Mouse (Mus musculus): ENCODE data around the gene Ric8a. TPM values are rescaled to one million over a fixed set of nuclear protein-coding genes. Genes with fewer than 3 reads are reported as not detected.
"Not testable (repeated sequence)": the region's sequence is repeated elsewhere in the genome, so short reads cannot be mapped to it uniquely, and the experiment has no call there.

Gene Ric8a
- polyA plus RNA-seq, 1 experiment from 2014 or later, result 74.8 TPM

DNA sequence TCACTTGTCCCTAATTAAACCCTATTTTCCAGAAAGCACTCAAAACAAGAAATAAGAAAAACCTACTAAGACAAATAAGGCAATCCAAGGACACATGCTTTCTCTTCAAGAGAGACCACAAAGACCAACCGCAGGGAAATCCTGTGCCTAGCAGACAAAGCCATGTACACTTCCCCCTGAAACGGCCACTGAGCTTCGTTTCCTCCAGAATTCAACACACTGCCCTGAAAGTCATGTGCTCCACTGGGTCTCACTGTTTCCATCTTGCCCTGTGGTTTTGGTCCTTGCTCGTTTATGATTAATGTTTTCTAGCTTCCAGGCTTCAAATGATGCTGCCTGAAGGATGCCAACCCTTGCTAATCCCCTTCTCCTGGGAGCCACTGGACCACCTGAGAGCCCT, 17.5 kb downstream of the Ric8a start:
- no peak overlapping the region for H3K9ac ChIP-seq (ENCODE audit: low read depth, low read length)

GRCm38 (mm10) chr7:140877364-140877763, 20.6 kb downstream of the Ric8a start:
- H3K9ac ChIP-seq (ENCODE audit: low read depth, low read length), result no peak overlapping the region
- no peak overlapping the region for H3K4me2 ChIP-seq (replicated peaks; ENCODE audit: low read depth, low read length)
- ATAC-seq (ENCODE audit: low FRiP score) (no peak), DNase-seq (ENCODE audit: low spot score) (no peak)
- no peak overlapping the region for H3K4me3 ChIP-seq (ENCODE audit: low read depth, low read length)
- H3K27ac ChIP-seq (ENCODE audit: low read depth, low read length), result no peak overlapping the region
- no peaks in the 10 kb centered on the region for H3K36me3 ChIP-seq (ENCODE audit: control insufficient read depth, insufficient read depth, low read length)
- 86% methylated on average over 6 of the region's 6 CpGs for WGBS
- H3K4me1 ChIP-seq (replicated peaks; ENCODE audit: control insufficient read depth, insufficient read depth, low read length), result no peaks in the 10 kb centered on the region
- H3K9me3 ChIP-seq (ENCODE audit: control insufficient read depth, low read length), result no peaks in the 10 kb centered on the region
- no peaks in the 10 kb centered on the region for H3K27me3 ChIP-seq (ENCODE audit: control insufficient read depth, insufficient read depth, low read length)

More for the DNA sequence above, 17.5 kb downstream of the Ric8a start:
- Histone ChIP-seq H3K4me2 (replicated peaks; ENCODE audit: low read depth, low read length) (no peak overlapping the region), H3K27ac (ENCODE audit: low read depth, low read length) (no peak overlapping the region), H3K9me3 (ENCODE audit: control insufficient read depth, low read length) (no peaks in the 10 kb centered on the region), H3K4me3 (ENCODE audit: low read depth, low read length) (no peak overlapping the region), H3K36me3 (ENCODE audit: control insufficient read depth, insufficient read depth, low read length) (no peaks in the 10 kb centered on the region), H3K27me3 (ENCODE audit: control insufficient read depth, insufficient read depth, low read length) (no peaks in the 10 kb centered on the region), H3K4me1 (replicated peaks; ENCODE audit: control insufficient read depth, insufficient read depth, low read length) (no peaks in the 10 kb centered on the region)
- no peak for ATAC-seq (ENCODE audit: low FRiP score)
- WGBS, result 86% methylated on average over 4 of the region's 4 CpGs
- DNase-seq (ENCODE audit: low spot score), result no peak

- ATAC-seq (ENCODE audit: low FRiP score), result no peak
- Histone ChIP-seq H3K4me2 (replicated peaks; ENCODE audit: low read depth, low read length) (no peak overlapping the region), H3K9me3 (ENCODE audit: control insufficient read depth, low read length) (no peaks in the 10 kb centered on the region), H3K36me3 (ENCODE audit: control insufficient read depth, insufficient read depth, low read length) (no peaks in the 10 kb centered on the region), H3K27ac (ENCODE audit: low read depth, low read length) (no peak overlapping the region), H3K27me3 (ENCODE audit: control insufficient read depth, insufficient read depth, low read length) (no peaks in the 10 kb centered on the region), H3K9ac (ENCODE audit: low read depth, low read length) (no peak overlapping the region), H3K4me1 (replicated peaks; ENCODE audit: control insufficient read depth, insufficient read depth, low read length) (0 out of 2 replicates have a peak, but pooled peaks cover 2% of the 10 kb centered on the region), H3K4me3 (ENCODE audit: low read depth, low read length) (no peak overlapping the region)
- 92% methylated on average over 7 of the region's 7 CpGs for WGBS
- DNase-seq (ENCODE audit: low spot score), result no peak
Measured at GRCm38 (mm10) chr7:140879355-140879754, 22.6 kb downstream of the Ric8a start.

DNA sequence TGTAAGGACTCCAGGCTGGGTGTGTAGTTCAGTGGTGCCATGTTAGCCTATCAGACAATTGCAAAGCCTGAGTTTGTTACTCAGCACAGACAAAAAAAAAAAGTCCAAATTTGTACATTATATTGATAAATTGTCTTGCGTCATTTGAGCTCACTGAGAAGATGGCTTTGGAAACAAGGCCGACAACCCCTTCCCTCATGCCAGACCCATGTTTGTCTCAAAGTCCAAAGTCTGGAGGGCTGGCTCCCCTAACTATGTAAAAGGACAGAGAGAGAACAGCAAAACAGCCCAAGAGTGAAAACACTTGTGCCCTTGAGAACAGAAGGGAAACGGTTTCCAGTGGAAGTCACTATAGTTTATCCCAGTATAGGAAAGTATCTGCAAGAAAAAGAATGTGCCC, 23.7 kb downstream of the Ric8a start:
- Histone ChIP-seq H3K9ac (ENCODE audit: low read depth, low read length) (no peak overlapping the region), H3K36me3 (ENCODE audit: control insufficient read depth, insufficient read depth, low read length) (no peaks in the 10 kb centered on the region), H3K4me2 (replicated peaks; ENCODE audit: low read depth, low read length) (no peak overlapping the region), H3K27ac (ENCODE audit: low read depth, low read length) (no peak overlapping the region), H3K9me3 (ENCODE audit: control insufficient read depth, low read length) (no peaks in the 10 kb centered on the region), H3K4me1 (replicated peaks; ENCODE audit: control insufficient read depth, insufficient read depth, low read length) (0 out of 2 replicates have a peak, but pooled peaks cover 2% of the 10 kb centered on the region), H3K27me3 (ENCODE audit: control insufficient read depth, insufficient read depth, low read length) (no peaks in the 10 kb centered on the region), H3K4me3 (ENCODE audit: low read depth, low read length) (no peak overlapping the region)
- no peak for DNase-seq (ENCODE audit: low spot score)
- 86% methylated on average over 3 of the region's 3 CpGs for WGBS
- ATAC-seq (ENCODE audit: low FRiP score), result no peak

- no peak overlapping the region for H3K27ac ChIP-seq (ENCODE audit: low read depth, low read length)
Measured at GRCm38 (mm10) chr7:140880865-140881515, 24.2 kb downstream of the Ric8a start.

GRCm38 (mm10) chr7:140881696-140882468, 25.1 kb downstream of the Ric8a start, which contains the start of the genes Psmd13 and Sirt3:
Psmd13 (plus strand) TSS chr7:140881968.
Sirt3 (minus strand) TSS chr7:140882309.
- 0 out of 2 replicates have a peak, but pooled peaks cover 2% of the 10 kb centered on the region for H3K4me1 ChIP-seq (replicated peaks; ENCODE audit: control insufficient read depth, insufficient read depth, low read length)
- H3K4me3 ChIP-seq (ENCODE audit: low read depth, low read length), result peak within 1 kb of the TSS; percentile 93
- H3K27me3 ChIP-seq (ENCODE audit: control insufficient read depth, insufficient read depth, low read length), result no peaks in the 10 kb centered on the region
- H3K4me2 ChIP-seq (replicated peaks; ENCODE audit: low read depth, low read length), result peak within 1 kb of the TSS; percentile 88
- no peaks in the 10 kb centered on the region for H3K36me3 ChIP-seq (ENCODE audit: control insufficient read depth, insufficient read depth, low read length)
- no peaks in the 10 kb centered on the region for H3K9me3 ChIP-seq (ENCODE audit: control insufficient read depth, low read length)
- H3K9ac ChIP-seq (ENCODE audit: low read depth, low read length), result peak within 1 kb of the TSS; percentile 81
- peak; percentile 96 for ATAC-seq (ENCODE audit: low FRiP score)
- WGBS, result under 1% methylated on average over 58 of the region's 59 CpGs
- peak; percentile 98 for DNase-seq (ENCODE audit: low spot score)
- H3K27ac ChIP-seq (ENCODE audit: low read depth, low read length), result peak within 1 kb of the TSS; percentile 66

More at GRCm38 (mm10) chr7:140880865-140881515, 24.2 kb downstream of the Ric8a start:
- no peaks in the 10 kb centered on the region for H3K36me3 ChIP-seq (ENCODE audit: control insufficient read depth, insufficient read depth, low read length)
- DNase-seq (ENCODE audit: low spot score) (peak; percentile 6), ATAC-seq (ENCODE audit: low FRiP score) (no peak)
- H3K27me3 ChIP-seq (ENCODE audit: control insufficient read depth, insufficient read depth, low read length), result no peaks in the 10 kb centered on the region
- peak overlapping the region; percentile 88 for H3K4me2 ChIP-seq (replicated peaks; ENCODE audit: low read depth, low read length)
- H3K9ac ChIP-seq (ENCODE audit: low read depth, low read length), result peak overlapping the region; percentile 81
- H3K4me3 ChIP-seq (ENCODE audit: low read depth, low read length), result peak overlapping the region; percentile 93
- WGBS, result 33% methylated on average over 8 of the region's 8 CpGs
- H3K9me3 ChIP-seq (ENCODE audit: control insufficient read depth, low read length), result no peaks in the 10 kb centered on the region
- H3K4me1 ChIP-seq (replicated peaks; ENCODE audit: control insufficient read depth, insufficient read depth, low read length), result 0 out of 2 replicates have a peak, but pooled peaks cover 2% of the 10 kb centered on the region

- Histone ChIP-seq H3K36me3 (ENCODE audit: control insufficient read depth, insufficient read depth, low read length) (no peaks in the 10 kb centered on the region), H3K27me3 (ENCODE audit: control insufficient read depth, insufficient read depth, low read length) (no peaks in the 10 kb centered on the region), H3K9me3 (ENCODE audit: control insufficient read depth, low read length) (no peaks in the 10 kb centered on the region), H3K9ac (ENCODE audit: low read depth, low read length) (peak overlapping the region; percentile 81), H3K4me2 (replicated peaks; ENCODE audit: low read depth, low read length) (peak overlapping the region; percentile 88), H3K4me3 (ENCODE audit: low read depth, low read length) (peak overlapping the region; percentile 93), H3K4me1 (replicated peaks; ENCODE audit: control insufficient read depth, insufficient read depth, low read length) (0 out of 2 replicates have a peak, but pooled peaks cover 2% of the 10 kb centered on the region), H3K27ac (ENCODE audit: low read depth, low read length) (peak overlapping the region; percentile 49)
- peak; percentile 75 for ATAC-seq (ENCODE audit: low FRiP score)
- DNase-seq (ENCODE audit: low spot score), result no peak
- WGBS, result 0% methylated on average over 12 of the region's 12 CpGs
Measured at GRCm38 (mm10) chr7:140882469-140882803, 25.7 kb downstream of the Ric8a start.

- not testable (repeated sequence) for H3K4me1 ChIP-seq (replicated peaks; ENCODE audit: control insufficient read depth, insufficient read depth, low read length); ATAC-seq (ENCODE audit: low FRiP score); H3K36me3 ChIP-seq (ENCODE audit: control insufficient read depth, insufficient read depth, low read length); H3K9ac ChIP-seq (ENCODE audit: low read depth, low read length); H3K4me2 ChIP-seq (replicated peaks; ENCODE audit: low read depth, low read length); H3K27ac ChIP-seq (ENCODE audit: low read depth, low read length); H3K9me3 ChIP-seq (ENCODE audit: control insufficient read depth, low read length); DNase-seq (ENCODE audit: low spot score); H3K4me3 ChIP-seq (ENCODE audit: low read depth, low read length); H3K27me3 ChIP-seq (ENCODE audit: control insufficient read depth, insufficient read depth, low read length)
- WGBS, result 94% methylated on average over 16 of the region's 16 CpGs
Measured at GRCm38 (mm10) chr7:140890636-140891035, 33.9 kb downstream of the Ric8a start.

All from hindbrain, embryonic 11.5 days (tissue).